Mouse (Mus musculus) embryonic stem cell, embryonic (primary cell): ENCODE measurements around the gene Col18a1.

ENCODE experiments used
- CTCF ChIA-PET, 4 experiments: fragments of 300-600 bp in 2 of 4; fragments of 350-600 bp in 2 of 4; sonication (Branson Sonifier 250); formaldehyde crosslinking; loops; one replicate each; lab custom pipeline; 2022; ENCODE audit warnings: inconsistent platforms in 2 of 4; lab: Charles Lee
- POLR2A ChIA-PET, 4 experiments: fragments of 300-600 bp in 2 of 4; fragments of 350-600 bp in 2 of 4; sonication (Branson Sonifier 250); formaldehyde crosslinking; loops; one replicate each; lab custom pipeline; 2022; ENCODE audit warnings: antibody characterized with exemption in 4 of 4, inconsistent platforms in 1 of 4; lab: Charles Lee

Gene Col18a1

DNA sequence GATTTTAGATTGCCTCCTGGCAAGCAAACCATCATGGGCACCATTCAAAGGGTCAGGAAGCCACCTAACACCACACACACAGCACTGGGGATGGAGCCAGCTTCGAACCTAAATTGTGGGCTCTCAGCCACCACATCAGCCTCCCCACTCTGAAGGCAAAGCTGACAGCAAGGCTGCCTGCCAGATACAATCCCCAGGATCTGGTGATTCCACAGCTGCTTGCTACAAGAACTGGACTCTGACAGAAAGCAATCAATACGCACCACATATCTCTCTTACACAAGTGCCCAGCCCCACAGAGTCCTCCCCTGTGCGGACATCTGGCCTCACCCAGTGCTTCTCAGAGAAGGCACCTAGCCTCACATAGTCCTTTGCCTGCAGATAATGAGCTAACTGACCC, 7.4 kb downstream of the Col18a1 start:
- ChIA-PET CTCF (interaction anchor here in 1 of 4 experiments (0.5 kb wide), 1 partner anchor 13 kb away, joined by 3 read pairs; no protein-coding TSS in a partner anchor), POLR2A (interaction anchor here in 1 of 4 experiments (1.0 to 3.6 kb wide), 2 partner anchors 8 to 12 kb away, joined by 3 to 13 read pairs; no protein-coding TSS in a partner anchor)

DNA sequence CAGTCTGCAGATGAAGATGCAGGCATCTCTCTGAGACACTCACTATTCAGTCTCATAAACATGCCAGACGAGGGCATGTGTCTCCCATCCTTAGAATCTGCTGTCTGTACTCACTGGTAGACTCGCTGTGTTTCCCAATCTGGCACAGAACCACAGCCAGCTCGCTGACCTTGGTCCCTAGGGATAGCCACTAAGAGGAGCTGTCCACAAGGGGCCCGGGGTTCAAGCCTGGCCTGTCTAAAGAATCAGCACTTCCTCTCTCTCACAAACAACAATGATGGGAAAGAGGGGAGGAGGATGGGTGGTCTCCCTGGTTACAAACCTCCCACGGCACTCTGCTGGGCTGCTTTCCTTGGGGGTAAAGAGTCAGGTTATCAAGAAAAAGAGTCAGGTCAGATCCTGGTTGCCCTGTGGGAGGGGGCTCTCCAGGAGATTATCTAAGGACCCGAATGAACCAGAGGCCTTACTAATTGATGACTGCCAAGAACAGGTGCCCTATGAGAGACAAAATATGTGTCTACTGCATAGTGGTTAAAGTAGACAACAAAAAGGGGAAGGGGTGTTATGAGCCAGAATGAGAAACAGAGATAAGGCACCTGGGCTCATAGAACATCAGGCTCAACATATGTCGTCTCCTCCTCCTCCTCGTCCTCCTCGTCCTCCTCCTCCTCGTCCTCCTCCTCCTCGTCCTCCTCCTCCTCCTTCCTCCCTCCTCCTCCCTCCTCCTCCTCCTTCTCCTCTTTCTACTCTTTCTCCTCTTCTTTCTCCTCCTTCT, 8.9 kb downstream of the Col18a1 start:
- POLR2A ChIA-PET, result interaction anchor here in 2 of 4 experiments (0.7 to 1.6 kb wide), 3 partner anchors 9 to 25 kb away, joined by 4 to 5 read pairs (median 5); partner anchors contain the start of gene Col18a1 (in 2 of the 2)
- CTCF ChIA-PET, result interaction anchor here in 3 of 4 experiments (0.7 to 3.3 kb wide), 4 partner anchors 27 kb away, joined by 3 to 9 read pairs (median 4); no protein-coding TSS in a partner anchor

DNA sequence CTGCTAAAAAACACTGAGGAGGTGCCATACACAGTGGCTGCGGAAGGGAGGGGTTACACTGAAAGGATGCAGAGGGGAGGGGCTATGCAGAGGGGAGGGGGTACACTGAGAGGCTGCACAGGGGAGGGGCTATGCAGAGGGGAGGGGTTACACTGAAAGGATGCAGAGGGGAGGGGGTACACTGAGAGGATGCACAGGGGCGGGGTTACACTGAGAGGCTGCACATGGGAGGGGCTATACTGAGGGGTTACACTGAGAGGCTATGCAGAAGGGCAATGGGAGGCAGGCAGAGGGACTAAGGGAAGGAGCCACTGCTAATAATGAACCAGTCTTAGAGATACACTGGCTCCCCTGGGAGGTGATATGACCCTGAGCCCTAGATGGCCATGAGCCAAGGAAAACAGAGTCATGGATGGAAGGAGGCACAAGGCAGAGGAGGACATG, 14.1 kb downstream of the Col18a1 start:
- ChIA-PET CTCF (interaction anchor here in 3 of 4 experiments (1.1 to 3.6 kb wide), 5 partner anchors 14 to 22 kb away, joined by 3 to 34 read pairs (median 6); no protein-coding TSS in a partner anchor), POLR2A (interaction anchor here in 2 of 4 experiments (0.9 to 5.5 kb wide), 5 partner anchors 11 to 99 kb away, joined by 4 to 35 read pairs (median 6); partner anchors contain the start of gene Col18a1 (in 1 of the 2))

DNA sequence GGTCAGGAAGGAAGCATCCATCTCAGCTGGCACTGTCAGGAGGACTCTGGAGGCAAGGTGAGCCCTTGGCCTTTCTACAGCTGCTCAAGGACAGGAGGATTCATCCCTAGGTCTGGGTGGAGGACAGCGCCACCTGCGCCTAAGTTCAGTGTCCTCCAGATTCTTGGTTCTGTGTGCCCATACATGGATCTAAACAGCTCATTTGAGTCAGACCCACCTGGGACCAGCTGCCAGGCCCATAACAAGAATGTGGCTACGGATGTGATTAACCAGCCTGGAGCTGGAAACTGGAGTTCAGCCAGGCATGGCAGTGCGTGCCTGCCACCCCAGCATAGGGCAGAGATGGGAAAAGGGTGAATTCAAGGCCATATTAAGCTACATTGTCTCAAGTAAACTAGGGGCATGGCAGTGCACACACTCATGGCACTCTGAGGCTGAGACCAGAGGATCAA, 14.8 kb downstream of the Col18a1 start:
- CTCF ChIA-PET, result interaction anchor here (0.7 to 3.6 kb wide), 10 partner anchors 9 to 107 kb away, joined by 3 to 34 read pairs (median 6); partner anchors contain the start of gene Pofut2 (in 1 of the 4)
- POLR2A ChIA-PET, result interaction anchor here (0.7 to 5.5 kb wide), 14 partner anchors 8 to 114 kb away, joined by 3 to 35 read pairs (median 4); partner anchors contain the start of gene Col18a1 (in 1 of the 4)

DNA sequence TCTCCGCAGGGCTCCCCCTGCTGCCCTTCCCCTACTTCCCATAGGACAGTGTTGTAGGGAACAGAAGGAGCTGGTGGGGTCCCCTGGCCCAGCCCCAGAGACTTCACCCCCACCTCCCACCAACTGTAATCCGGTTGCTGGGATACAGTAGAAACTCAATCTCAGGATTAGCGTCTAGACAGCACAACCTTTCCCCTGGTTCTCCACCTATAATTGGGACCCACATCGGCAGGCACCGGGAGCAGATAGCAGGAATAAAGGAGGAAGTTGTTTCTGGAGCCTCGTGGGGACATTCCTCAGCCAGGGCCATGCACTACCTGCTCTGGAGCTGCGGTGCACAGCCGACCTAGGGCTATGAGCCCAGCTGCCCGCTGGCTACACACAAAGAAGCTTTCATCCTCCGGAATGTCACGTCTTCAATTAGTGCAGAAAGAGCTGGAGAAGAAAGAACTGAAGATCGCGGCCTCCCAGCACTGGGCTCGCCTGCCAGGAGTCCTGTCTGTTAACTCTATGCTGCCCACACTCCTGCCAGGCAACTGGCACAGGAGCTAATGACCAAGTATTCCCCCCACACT, 15.3 kb downstream of the Col18a1 start:
- POLR2A ChIA-PET, result interaction anchor here (0.7 to 5.5 kb wide), 14 partner anchors 8 to 115 kb away, joined by 3 to 35 read pairs (median 4); partner anchors contain the start of gene Col18a1 (in 1 of the 4)
- CTCF ChIA-PET, result interaction anchor here (0.5 to 3.6 kb wide), 12 partner anchors 9 to 533 kb away, joined by 3 to 34 read pairs (median 6); partner anchors contain the start of gene Pofut2 (in 1 of the 4)

DNA sequence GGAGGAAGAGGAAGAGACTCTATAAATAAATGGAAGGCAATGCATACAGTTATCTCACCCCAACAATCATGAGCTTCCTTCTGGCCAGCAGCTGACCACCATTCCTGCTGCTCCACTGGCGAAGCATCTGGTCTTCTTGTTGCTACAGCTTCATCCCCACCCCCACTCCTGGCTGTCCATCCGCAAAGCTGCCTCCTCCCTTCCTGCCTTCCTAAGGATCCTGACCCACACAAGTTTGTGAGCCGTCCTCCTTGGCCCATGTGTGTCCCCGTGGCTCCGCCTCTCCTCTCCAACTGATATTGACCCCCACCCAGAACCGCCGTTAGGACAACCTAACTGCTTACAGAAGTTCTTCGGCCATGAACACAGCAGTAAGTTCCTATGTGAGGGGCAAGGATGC, 16.3 kb downstream of the Col18a1 start:
- ChIA-PET CTCF (interaction anchor here in 3 of 4 experiments (0.6 to 1.4 kb wide), 4 partner anchors 19 to 69 kb away, joined by 3 to 16 read pairs (median 4); no protein-coding TSS in a partner anchor), POLR2A (interaction anchor here in 2 of 4 experiments (0.8 to 3.2 kb wide), 3 partner anchors 42 to 432 kb away, joined by 3 to 15 read pairs (median 11); no protein-coding TSS in a partner anchor)

DNA sequence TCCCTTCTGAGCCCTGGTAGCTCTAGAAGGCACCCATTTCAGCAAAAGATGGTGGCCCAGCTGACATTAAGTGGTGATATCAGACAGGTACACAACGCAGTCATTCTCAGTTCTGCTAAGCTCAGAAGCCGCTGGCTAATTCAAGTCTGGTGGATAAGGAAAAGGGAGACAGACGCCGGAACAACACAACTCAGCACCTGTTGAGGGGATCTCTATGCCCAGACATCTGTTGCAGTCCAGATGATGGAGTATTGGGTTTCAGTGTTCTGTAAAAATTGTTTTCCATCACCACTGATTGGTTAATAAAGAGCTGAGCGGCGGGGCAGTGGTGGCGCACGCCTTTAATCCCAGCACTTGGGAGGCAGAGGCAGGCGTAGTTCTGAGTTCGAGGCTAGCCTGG, 18.8 kb downstream of the Col18a1 start:
- ChIA-PET CTCF (interaction anchor here (0.5 to 10.2 kb wide), 5 partner anchors 16 to 1095 kb away, joined by 3 to 87 read pairs (median 8); no protein-coding TSS in a partner anchor), POLR2A (interaction anchor here in 3 of 4 experiments (0.8 to 4.0 kb wide), 10 partner anchors 9 to 50 kb away, joined by 3 to 25 read pairs (median 8); no protein-coding TSS in a partner anchor)

DNA sequence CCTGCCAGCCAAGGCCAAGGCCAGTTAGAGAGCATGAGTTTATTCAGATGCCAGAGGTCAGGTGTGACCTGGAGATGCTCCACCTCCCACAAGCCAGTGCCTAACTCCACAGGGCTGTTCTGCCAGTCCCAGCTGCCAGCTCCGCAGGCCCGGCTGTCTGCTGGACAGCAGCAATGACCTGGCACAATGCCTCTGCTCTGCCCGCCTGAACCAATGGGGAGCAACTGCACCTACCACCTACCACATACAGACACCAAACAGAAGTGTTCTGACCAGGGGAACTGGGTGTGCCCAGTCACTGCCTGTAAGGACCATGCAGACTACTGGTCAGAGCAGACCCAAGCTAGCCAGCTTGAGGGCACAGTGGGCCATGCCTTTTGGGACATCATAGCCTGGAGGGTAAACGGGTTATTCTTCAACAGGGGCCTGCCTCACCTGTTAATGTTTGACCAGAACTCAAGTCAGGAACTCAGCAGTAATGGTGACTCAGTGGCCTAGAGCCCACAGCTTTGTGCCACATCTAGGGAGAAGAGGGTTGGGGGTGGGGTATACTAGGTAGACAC, 19.4 kb downstream of the Col18a1 start:
- ChIA-PET CTCF (interaction anchor here (0.6 to 10.2 kb wide), 9 partner anchors 16 to 1096 kb away, joined by 3 to 87 read pairs (median 5); no protein-coding TSS in a partner anchor), POLR2A (interaction anchor here (0.6 to 4.0 kb wide), 19 partner anchors 9 to 1454 kb away, joined by 3 to 25 read pairs (median 7); no protein-coding TSS in a partner anchor)

DNA sequence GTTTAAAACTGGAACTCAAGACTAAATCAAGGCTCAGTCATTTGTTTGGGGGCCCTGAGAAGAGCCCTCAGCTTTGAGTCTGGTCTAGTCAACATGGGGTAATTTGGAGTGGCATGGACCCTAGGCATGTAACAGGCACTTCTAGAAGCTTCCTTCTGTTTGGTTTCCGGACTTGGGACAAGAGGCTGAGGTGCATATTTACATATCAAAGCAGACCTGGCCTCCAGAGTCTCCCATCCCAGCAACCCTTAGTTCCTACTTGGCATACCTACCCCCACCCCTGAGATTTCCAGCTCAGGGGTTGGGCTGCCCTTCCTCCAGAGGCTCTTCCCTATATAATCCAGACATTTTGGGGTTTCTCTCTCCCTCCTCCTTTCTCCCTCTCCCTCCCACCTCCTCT, 20.4 kb downstream of the Col18a1 start:
- ChIA-PET CTCF (interaction anchor here (0.7 to 10.2 kb wide), 9 partner anchors 11 to 718 kb away, joined by 3 to 87 read pairs (median 3); partner anchors contain the start of gene Pofut2 (in 1 of the 4)), POLR2A (interaction anchor here in 3 of 4 experiments (0.6 to 4.0 kb wide), 21 partner anchors 8 to 113 kb away, joined by 3 to 25 read pairs (median 4); partner anchors contain the start of genes Col18a1 (in 1 of the 3) and Pofut2 (in 1 of the 3))

DNA sequence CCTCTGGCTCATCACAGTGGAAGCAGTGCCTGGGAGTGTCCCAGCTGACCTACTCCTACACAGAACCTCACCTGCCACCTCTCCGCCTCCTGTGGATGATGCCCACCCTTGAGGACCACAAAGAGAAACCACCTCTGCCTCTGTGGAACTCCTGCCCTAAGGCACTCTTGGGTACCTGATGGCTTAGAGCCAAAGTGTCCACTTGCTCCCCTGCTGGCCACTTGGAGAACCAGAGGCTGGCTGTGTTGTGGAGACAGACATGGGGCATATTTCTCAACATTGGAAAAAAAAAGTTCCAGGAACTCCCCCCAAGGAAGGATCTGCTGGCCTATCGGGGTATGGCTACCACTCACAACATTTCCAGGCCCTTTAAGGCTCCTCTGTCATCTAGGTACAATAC, 22.0 kb downstream of the Col18a1 start:
- CTCF ChIA-PET, result interaction anchor here (0.6 to 10.2 kb wide), 5 partner anchors 10 to 25 kb away, joined by 3 to 87 read pairs (median 13); no protein-coding TSS in a partner anchor
- POLR2A ChIA-PET, result interaction anchor here in 2 of 4 experiments (1.2 to 4.0 kb wide), 4 partner anchors 13 to 57 kb away, joined by 4 to 25 read pairs (median 10); no protein-coding TSS in a partner anchor

DNA sequence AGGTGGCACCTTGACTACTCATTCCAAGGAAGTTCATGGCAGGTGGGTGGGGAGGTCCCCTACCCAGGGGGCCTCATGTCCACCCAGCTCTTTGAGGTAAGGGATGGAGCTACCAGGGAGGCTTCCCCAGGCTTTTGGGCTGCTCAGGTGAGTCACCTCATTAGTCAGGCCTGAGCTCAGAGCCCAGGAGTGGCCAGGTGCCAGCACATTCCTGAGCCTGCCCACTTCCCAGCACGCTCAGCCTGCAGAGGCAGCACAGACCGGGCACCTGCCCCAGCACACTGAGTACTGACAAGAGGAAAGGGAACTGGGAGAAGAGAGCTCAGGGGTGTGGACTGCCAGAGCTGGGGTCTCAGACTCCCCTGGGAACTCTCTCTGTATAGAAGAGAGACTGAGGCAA, 24.0 kb downstream of the Col18a1 start:
- CTCF ChIA-PET, result interaction anchor here (0.6 to 10.2 kb wide), 5 partner anchors 11 to 29 kb away, joined by 3 to 87 read pairs (median 5); no protein-coding TSS in a partner anchor
- POLR2A ChIA-PET, result interaction anchor here in 3 of 4 experiments (0.7 to 3.7 kb wide), 8 partner anchors 10 to 117 kb away, joined by 3 to 16 read pairs (median 4); partner anchors contain the start of gene Pofut2 (in 1 of the 3)

DNA sequence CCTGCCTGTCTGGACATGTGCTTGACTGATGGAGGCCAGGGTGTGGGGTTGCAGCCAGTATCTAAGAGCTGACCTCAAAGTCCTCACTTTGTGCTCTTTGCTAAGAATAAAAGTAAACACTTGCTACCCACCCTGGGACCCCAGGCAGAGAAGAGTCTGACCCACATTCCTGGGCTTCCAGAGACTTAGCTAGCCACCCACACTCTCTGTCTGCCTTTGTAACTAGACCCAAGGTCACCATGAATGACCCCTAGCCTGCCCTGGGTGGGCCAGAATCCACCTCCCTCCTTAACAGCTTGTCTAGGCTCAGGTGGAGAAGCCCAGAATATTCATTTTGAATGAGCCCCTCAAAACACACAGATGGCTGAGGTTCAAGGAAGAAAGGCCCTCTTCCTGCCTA, 28.0 kb downstream of the Col18a1 start:
- POLR2A ChIA-PET, result interaction anchor here in 3 of 4 experiments (0.7 to 3.3 kb wide), 17 partner anchors 8 to 128 kb away, joined by 3 to 14 read pairs (median 4); partner anchors contain the start of genes Col18a1 (in 1 of the 3) and Pofut2 (in 1 of the 3)
- CTCF ChIA-PET, result interaction anchor here in 3 of 4 experiments (0.8 to 10.2 kb wide), 9 partner anchors 7 to 120 kb away, joined by 3 to 87 read pairs (median 4); partner anchors contain the start of gene Pofut2 (in 1 of the 3)

DNA sequence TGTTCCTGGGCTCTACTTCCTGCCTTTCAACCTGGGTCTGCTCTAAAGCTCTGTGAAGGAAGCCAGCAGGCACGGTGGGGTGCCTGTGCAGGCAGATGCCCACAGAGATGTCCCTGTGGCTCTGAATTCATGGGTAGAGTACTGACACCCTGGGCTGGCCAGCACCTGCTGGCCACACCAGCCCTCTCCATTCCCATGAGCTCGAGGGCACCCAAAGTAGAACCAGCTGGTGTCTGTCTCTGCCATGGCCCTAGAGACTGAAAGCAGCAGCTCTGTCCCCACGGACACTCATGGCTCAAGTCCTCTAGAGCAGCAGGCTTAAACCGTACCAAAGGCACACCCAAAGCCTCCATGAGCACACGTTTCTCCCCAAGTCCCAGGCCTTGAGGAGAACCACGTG, 30.1 kb downstream of the Col18a1 start:
- ChIA-PET POLR2A (interaction anchor here in 3 of 4 experiments (0.7 to 3.3 kb wide), 5 partner anchors 11 to 96 kb away, joined by 3 to 11 read pairs (median 3); no protein-coding TSS in a partner anchor), CTCF (interaction anchor here in 2 of 4 experiments (0.7 to 1.4 kb wide), 2 partner anchors 115 to 116 kb away, joined by 3 read pairs; no protein-coding TSS in a partner anchor)

DNA sequence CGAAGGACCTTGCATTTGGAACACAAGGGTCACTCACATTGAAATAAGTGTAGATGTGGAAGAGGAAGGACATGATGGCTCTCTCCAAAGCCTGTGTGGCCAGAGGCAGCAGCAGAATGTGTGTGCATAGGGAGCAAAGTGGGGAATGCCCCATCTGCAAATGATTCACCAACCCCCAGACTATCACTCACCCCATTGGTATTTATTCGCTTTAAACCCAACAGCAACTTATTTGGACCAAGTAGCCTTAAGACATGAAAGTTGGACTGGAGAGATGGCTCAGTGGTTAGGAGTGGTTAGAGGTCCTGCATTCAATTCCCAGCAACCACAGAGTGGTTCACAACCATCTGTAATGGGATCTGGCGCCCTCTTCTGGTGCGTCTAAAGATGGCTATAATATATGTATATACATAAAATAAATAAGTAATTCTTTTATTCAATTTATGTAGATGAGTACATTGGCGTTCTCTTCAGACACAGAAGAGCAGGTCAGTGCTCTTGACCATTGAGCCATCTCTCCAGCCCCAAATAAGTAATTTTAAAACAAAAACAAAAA, 31.0 kb downstream of the Col18a1 start:
- POLR2A ChIA-PET, result interaction anchor here in 2 of 4 experiments (1.1 to 5.5 kb wide), 5 partner anchors 11 to 60 kb away, joined by 3 to 54 read pairs (median 4); no protein-coding TSS in a partner anchor
- CTCF ChIA-PET, result interaction anchor here in 3 of 4 experiments (0.6 to 1.1 kb wide), 4 partner anchors 10 to 170 kb away, joined by 3 to 9 read pairs (median 4); no protein-coding TSS in a partner anchor

DNA sequence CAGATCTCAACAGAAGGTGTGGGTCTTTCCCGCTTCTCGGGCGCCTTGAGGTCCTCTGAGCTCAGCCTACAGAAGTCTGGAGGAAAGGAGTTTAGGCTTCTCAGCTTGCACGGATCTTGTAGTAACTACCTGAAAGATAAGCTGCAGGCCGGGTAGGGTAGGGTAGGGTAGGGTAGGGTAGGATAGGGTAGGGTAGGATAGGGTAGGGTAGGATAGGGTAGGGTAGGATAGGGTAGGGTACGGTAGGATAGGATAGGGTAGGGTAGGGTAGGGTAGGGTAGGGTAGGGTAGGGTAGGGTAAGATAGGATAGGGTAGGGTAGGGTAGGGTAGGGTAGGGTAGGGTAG, 31.6 kb downstream of the Col18a1 start:
- POLR2A ChIA-PET, result interaction anchor here in 3 of 4 experiments (0.9 to 5.5 kb wide), 7 partner anchors 12 to 115 kb away, joined by 3 to 54 read pairs (median 3); no protein-coding TSS in a partner anchor
- CTCF ChIA-PET, result interaction anchor here (0.6 to 1.1 kb wide), 8 partner anchors 11 to 1248 kb away, joined by 3 to 27 read pairs (median 4); no protein-coding TSS in a partner anchor
